Mouse (Mus musculus): ENCODE measurements at regions not wholly inside any gene's neighbourhood (a gene's known extent, or its start where the extent isn't known, plus 50 kb on each side); places are given as distances from the start of the nearest gene placed in this dataset.

DNA sequence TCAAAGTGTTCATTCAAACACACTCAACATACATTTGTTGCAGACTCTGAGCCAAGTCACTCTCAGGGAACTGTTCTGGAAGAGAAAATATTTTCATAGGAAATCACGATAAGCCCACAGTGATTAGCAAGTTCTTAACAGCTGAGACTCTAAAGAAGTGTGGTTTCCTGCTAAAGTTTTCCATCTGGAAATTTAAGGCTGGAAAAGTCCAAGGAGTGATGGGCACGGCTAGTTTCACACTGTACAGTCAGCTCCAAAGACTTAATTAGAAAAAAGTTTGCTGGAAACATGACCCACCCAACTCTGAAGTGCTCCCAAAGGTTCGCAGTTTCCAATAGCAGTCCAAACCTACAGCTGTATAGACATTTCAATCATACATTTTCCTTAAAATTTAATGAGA is 329.5 kb downstream of the Dio2 start:
- TF ChIP-seq EP300 (IDR thresholded peaks at IDR 0.05) (no peak), CTCF (IDR thresholded peaks at IDR 0.05) (no peak)

Measured in lung, postnatal 0 days (tissue).